19 mouse cellular contexts compared by ENCODE assay signal in the genomic region with DNA sequence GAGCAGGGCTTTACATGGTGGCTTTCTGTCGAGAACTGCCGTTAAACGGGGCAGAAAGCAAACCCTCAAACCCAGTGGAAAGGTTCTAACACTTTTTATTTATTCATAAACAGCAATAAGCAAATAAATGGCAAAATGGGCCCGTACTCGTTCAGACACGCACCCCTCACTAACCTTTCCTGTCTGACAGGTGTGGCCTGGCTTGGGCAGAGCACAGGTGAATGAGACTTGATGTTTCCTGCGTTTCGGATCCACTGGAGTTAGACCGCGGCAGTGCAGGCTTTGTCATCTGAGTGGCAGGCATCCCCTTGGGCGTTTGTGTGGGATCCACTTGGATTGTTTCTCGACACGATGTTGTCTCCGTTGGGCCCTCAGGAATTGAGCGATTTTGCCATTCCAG. TPM values are rescaled to one million over a fixed set of nuclear protein-coding genes. Genes with fewer than 3 reads are reported as not detected.
A peak's percentile ranks its signal among the peaks of the same experiment; 100 is the strongest.
DNase-seq lines count a peak whose midpoint lies in the region.
"Had no signal": no experiment of that assay in that cellular context is flagged by ENCODE, and none has a peak within 500 bp of the region (broad histone marks: within the 10 kb centered on the region; RNA-seq: fewer than 3 reads in every experiment).

No protein-coding gene starts in this region.

- H3K36me3 ChIP-seq in heart, embryonic 10.5 days, result peaks cover 62% of the 10 kb centered on the region
- H3K36me3 ChIP-seq in forebrain, embryonic 10.5 days (replicated peaks), result no peaks in the 10 kb centered on the region
- H3K36me3 ChIP-seq: embryonic facial prominence, embryonic 12.5 days; embryonic facial prominence, embryonic 15.5 days; forebrain, embryonic 12.5 days; forebrain, embryonic 15.5 days; hindbrain, embryonic 12.5 days; hindbrain, embryonic 15.5 days had no signal

- H3K4me1 ChIP-seq in heart, embryonic 10.5 days, result 0 out of 2 replicates have a peak, but pooled peaks cover 6% of the 10 kb centered on the region
- H3K4me1 ChIP-seq in forebrain, embryonic 10.5 days, result no peaks in the 10 kb centered on the region
- H3K4me1 ChIP-seq: embryonic facial prominence, embryonic 12.5 days; embryonic facial prominence, embryonic 15.5 days; forebrain, embryonic 12.5 days; forebrain, embryonic 15.5 days; hindbrain, embryonic 12.5 days; hindbrain, embryonic 15.5 days had no signal

- H3K27ac ChIP-seq in heart, embryonic 10.5 days, result no peak overlapping the region
- H3K27ac ChIP-seq in forebrain, embryonic 10.5 days, result no peak overlapping the region
- H3K27ac ChIP-seq: embryonic facial prominence, embryonic 12.5 days; embryonic facial prominence, embryonic 15.5 days; forebrain, embryonic 12.5 days; forebrain, embryonic 15.5 days; heart, adult 2 months; hindbrain, embryonic 12.5 days; hindbrain, embryonic 15.5 days had no signal

- WGBS in heart, embryonic 10.5 days, result 87% methylated on average over 15 of the region's 15 CpGs
- WGBS in forebrain, embryonic 10.5 days, result 88% methylated on average over 15 of the region's 15 CpGs

- no peaks in the 10 kb centered on the region for H3K27me3 ChIP-seq in heart, embryonic 10.5 days (ENCODE audit: insufficient read depth, poor library complexity, severe bottlenecking)
- no peaks in the 10 kb centered on the region for H3K27me3 ChIP-seq in forebrain, embryonic 10.5 days (ENCODE audit: poor library complexity, severe bottlenecking)
- H3K27me3 ChIP-seq: embryonic facial prominence, embryonic 12.5 days; embryonic facial prominence, embryonic 15.5 days; forebrain, embryonic 12.5 days; forebrain, embryonic 15.5 days; hindbrain, embryonic 12.5 days; hindbrain, embryonic 15.5 days had no signal

- H3K4me3 ChIP-seq in heart, embryonic 10.5 days, result no peak overlapping the region
- no peak overlapping the region for H3K4me3 ChIP-seq in forebrain, embryonic 10.5 days
- H3K4me3 ChIP-seq: embryonic facial prominence, embryonic 12.5 days; embryonic facial prominence, embryonic 15.5 days; forebrain, embryonic 12.5 days; forebrain, embryonic 15.5 days; heart, adult 2 months; hindbrain, embryonic 12.5 days; hindbrain, embryonic 15.5 days had no signal

- H3K9me3 ChIP-seq in heart, embryonic 10.5 days, result no peaks in the 10 kb centered on the region
- peaks cover 7% of the 10 kb centered on the region; the same call in 1 of the 2 replicates for H3K9me3 ChIP-seq in forebrain, embryonic 10.5 days
- H3K9me3 ChIP-seq: embryonic facial prominence, embryonic 15.5 days; forebrain, embryonic 12.5 days; forebrain, embryonic 15.5 days; hindbrain, embryonic 15.5 days had no signal

- peak; percentile 58 for DNase-seq in heart, embryonic 10.5 days (ENCODE audit: low spot score)
- DNase-seq in heart, adult 18-20 months, result no peak
- DNase-seq in R1 (ENCODE audit: low read depth, low spot score), result peak; percentile 10
- DNase-seq in urinary bladder, postnatal 25 days (ENCODE audit: low spot score), result peak; percentile 40
- no peak for DNase-seq in forebrain, embryonic 10.5 days (ENCODE audit: extremely low spot score, low spot score)
- no peak for DNase-seq in layer of hippocampus, postnatal 10 days (ENCODE audit: low spot score in 2 of 2)
- DNase-seq: adrenal gland, postnatal 10 days; adrenal gland, postnatal 36 days; cerebellum, adult 18-20 months; cerebellum, adult 9-10 months; cerebellum, postnatal 14 days; gastrocnemius, postnatal 25 days; heart, adult 2 months had no signal

RNA-seq across cellular contexts. Expression of a gene that starts 22.4 kb away (rescaled TPM):
- 124 and 136 TPM in 2 replicates for polyA plus RNA-seq in heart, embryonic 10.5 days (2016; fragmentation: Nextera tagmentation; extraction: Ambion mirVana)
- 10 to 100 TPM; 69.0 to 71.6 TPM for total RNA-seq in heart, adult 18-20 months (2021)
- polyA plus RNA-seq in forebrain, embryonic 10.5 days (2016; fragmentation: Nextera tagmentation; extraction: Ambion mirVana), result 148 and 149 TPM in 2 replicates
- total RNA-seq in layer of hippocampus, postnatal 10 days (2021), result 100 to 1,000 TPM; 145 to 148 TPM

RNA-seq across cellular contexts. Expression of a gene that starts 22.5 kb away (rescaled TPM):
- polyA plus RNA-seq in heart, embryonic 10.5 days (2016; fragmentation: Nextera tagmentation; extraction: Ambion mirVana), result 89.3 and 122 TPM in 2 replicates
- total RNA-seq in heart, adult 18-20 months (2021), result 1 to 10 TPM; 5.8 to 6.8 TPM
- polyA plus RNA-seq in forebrain, embryonic 10.5 days (2016; fragmentation: Nextera tagmentation; extraction: Ambion mirVana), result 164 and 172 TPM in 2 replicates
- total RNA-seq in layer of hippocampus, postnatal 10 days (2021), result 10 to 100 TPM; 43.4 to 43.6 TPM

Comparison
In these comparisons a context has a peak if more than half of its experiments do, and no peak if none do; other contexts are left out.
1. DNase-seq: peak in heart, embryonic 10.5 days (single experiment), R1 (single experiment) and urinary bladder, postnatal 25 days (single experiment); none in heart, adult 18-20 months (0 of 2), forebrain, embryonic 10.5 days (single experiment) and layer of hippocampus, postnatal 10 days (0 of 2).
2. RNA of a gene that starts 22.5 kb away (total RNA-seq): 43.4 to 43.6 TPM in layer of hippocampus, postnatal 10 days; 5.8 to 6.8 TPM in heart, adult 18-20 months; every median in the first group is over 4 times any median in the second.